Mouse (Mus musculus) midbrain, embryonic 13.5 days (tissue): ENCODE measurements around the gene Dnmt3l. TPM values are rescaled to one million over a fixed set of nuclear protein-coding genes. Genes with fewer than 3 reads are reported as not detected.

Experiments
- polyA plus RNA-seq: library from polyadenylated mRNA; unstranded; fragments of >200 nt; fragmentation: Nextera tagmentation; extraction: Ambion mirVana; gene quantifications from 2 replicates; pipeline ENCODE4 v1.2.1, GENCODE M21; 2015

Dnmt3l gene
- polyA plus RNA-seq, 1 experiment from 2014 or later, result not detected

Other genes starting within 250 kb of the Dnmt3l start
- not detected in 2 replicates for gene Gm9639, start 246.9 kb upstream of the Dnmt3l start, polyA plus RNA-seq
- gene Gm19668, start 242.8 kb upstream of the Dnmt3l start, polyA plus RNA-seq, result not detected in 2 replicates
- not detected in 2 replicates for gene Gm9507, start 230.1 kb upstream of the Dnmt3l start, polyA plus RNA-seq
- gene Gm2696, start 227.3 kb upstream of the Dnmt3l start, polyA plus RNA-seq, result not detected in 2 replicates
- not detected in 2 replicates for gene Krtap10-4, start 214.9 kb upstream of the Dnmt3l start, polyA plus RNA-seq
- gene Krtap10-10, start 206.0 kb upstream of the Dnmt3l start, polyA plus RNA-seq, result not detected in 2 replicates
- gene Gm36176, start 195.1 kb upstream of the Dnmt3l start, polyA plus RNA-seq, result not detected in 2 replicates
- gene Gm10318, start 189.1 kb upstream of the Dnmt3l start, polyA plus RNA-seq, result not detected in 2 replicates
- gene Gm3285, start 180.0 kb upstream of the Dnmt3l start, polyA plus RNA-seq, result not detected in 2 replicates
- 9.8 and 10.3 TPM in 2 replicates for gene Lrrc3, start 139.4 kb upstream of the Dnmt3l start, polyA plus RNA-seq
- gene Trpm2, start 71.4 kb upstream of the Dnmt3l start, polyA plus RNA-seq, result 2.7 and 3.3 TPM in 2 replicates
- 32.4 and 36.8 TPM in 2 replicates for gene 1810043G02Rik, start 63.4 kb upstream of the Dnmt3l start, polyA plus RNA-seq
- gene Pfkl, start 31.9 kb upstream of the Dnmt3l start, polyA plus RNA-seq, result 96.9 and 106 TPM in 2 replicates
- 0.10 and 0.24 TPM in 2 replicates for gene Aire, start 1.7 kb downstream of the Dnmt3l start, polyA plus RNA-seq
- 0.52 and 0.82 TPM in 2 replicates for gene Icosl, start 27.4 kb downstream of the Dnmt3l start, polyA plus RNA-seq
- 20.3 and 22.7 TPM in 2 replicates for gene D10Jhu81e, start 127.8 kb downstream of the Dnmt3l start, polyA plus RNA-seq
- 16.8 and 18.1 TPM in 2 replicates for gene Pwp2, start 143.2 kb downstream of the Dnmt3l start, polyA plus RNA-seq
- 21.3 and 26.7 TPM in 2 replicates for gene Trappc10, start 202.7 kb downstream of the Dnmt3l start, polyA plus RNA-seq